Mouse (Mus musculus) ovary, postnatal 36 days (tissue): ENCODE data around the gene Ap1m2.

Experiments
- DNase-seq: peaks from one replicate; pipeline ENCODE4 v3.0.0; 2022; ENCODE audit warnings: low spot score, mixed read lengths

The Ap1m2 gene

DNA sequence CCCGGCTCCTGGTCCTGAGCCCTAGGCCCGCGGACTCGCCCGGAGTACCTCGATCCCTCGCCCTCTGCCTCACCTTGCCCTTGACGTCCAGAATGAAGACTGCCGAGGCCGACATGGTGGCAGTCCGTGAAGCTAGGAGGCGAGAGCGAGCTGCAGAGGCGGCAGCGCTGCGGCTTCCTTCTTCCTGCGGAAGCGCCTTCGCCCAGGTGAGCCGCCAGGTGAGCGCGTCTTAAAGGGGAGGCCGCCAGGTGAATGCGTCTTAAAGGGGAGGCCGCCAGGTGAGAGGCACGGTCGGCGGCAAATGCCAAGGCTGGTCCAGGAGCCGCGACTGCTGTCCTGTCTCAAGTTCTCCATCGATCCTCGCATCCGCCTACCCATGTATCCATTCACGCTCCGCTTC, at the start of gene Ap1m2:
Gene Ap1m2, minus strand, starts transcription at position 204 of the 400 bp plus-strand sequence.
- DNase-seq, result peak; percentile 30

GRCm38 (mm10) chr9:21356981-21357718, 45.0 kb upstream of the Ap1m2 start:
- no peak for DNase-seq

DNA sequence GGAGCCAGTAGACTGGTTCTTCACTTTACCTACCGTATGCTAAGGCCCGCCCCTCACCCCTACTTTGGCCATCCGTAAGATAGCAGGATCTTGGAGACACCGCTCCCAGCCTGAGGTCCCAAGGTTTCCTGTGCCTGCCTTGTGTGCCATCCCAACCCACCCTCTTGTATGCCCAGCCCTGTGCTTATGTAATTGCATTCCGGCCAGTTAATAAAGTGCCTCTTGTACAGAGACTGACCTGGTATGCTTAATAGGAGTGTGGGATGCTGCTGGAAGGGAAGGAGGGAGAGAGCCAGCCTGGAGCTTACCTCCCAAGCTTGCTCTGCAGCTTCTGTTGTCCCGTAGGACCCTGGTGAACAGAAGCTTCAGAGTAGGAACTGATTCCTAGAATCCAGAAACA, 42.7 kb upstream of the Ap1m2 start:
- DNase-seq, result no peak

- no peak for DNase-seq
Observed at GRCm38 (mm10) chr9:21353373-21353686, 41.2 kb upstream of the Ap1m2 start.

DNA sequence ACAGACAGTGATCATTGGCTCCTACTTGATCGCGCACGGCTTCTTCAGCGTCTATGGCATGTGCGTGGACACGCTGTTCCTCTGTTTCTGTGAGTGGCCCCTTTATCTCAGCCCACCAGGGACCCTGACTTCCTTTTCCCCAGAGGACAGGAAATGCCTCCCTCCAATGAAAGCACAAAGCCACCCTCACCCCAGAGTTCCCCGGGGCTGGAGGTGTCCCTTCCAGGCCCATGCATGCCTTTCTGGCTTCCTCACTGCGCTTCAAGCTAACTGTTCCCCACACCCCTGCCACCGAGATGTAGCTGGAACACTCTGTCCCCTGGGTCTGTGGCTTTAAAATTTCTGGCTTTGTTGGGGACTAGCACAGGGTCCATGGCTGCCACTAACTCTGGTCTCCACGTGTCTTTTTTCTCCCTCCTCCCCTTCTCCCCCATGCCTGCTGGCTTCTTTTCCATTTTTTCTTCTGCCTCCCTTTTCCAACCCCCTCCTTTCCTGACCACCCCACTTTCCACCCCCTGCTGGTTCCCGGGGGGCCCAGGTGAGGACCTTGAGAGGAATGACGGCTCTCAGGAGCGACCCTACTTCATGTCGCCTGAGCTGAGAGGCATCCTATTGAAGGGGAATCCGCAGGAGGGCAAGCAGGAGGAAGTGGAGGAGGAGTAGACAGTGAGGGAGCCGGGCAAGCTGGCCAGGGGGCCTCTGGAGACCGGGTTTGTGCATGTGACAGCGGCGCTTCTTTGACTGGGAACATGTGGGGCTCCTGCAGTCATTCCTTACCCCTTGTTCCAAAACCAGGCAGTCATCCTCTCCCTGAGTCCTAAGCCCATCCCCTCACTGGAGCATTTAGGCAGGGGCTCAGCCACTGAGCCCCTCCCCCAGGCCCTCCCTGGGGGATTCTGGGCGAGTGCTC, 40.6 kb upstream of the Ap1m2 start:
- no peak for DNase-seq

DNA sequence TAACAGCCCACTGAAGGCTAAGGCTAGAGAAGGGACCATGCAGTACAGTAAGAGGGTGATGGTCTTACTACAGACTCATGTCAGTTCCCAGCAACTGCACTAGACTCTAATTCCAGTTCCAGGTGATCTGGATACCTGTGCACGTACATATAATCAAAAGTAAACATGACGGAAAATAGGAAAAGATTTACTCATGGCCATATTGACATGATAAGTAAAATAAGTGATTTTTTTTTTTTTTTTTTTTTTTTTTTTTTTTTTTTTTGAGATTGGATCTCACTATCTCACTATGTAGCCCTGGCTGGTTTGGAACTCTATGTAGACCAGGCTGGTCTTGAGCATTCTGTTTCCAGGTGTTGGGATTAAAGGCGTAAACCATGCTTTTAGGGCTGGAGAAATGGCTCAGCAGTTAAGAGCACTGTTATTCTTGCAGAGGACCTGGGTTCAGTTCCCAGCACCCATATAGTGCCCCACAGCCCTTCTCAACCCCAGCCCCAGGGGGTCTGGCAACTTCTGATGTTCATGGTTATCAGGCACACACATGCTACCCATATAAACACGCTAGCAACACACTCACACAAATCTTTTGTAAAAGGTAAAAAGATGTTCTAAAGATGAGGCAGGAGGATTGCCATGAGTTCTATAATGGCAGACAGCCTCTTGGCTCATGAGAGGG, 39.7 kb upstream of the Ap1m2 start:
- DNase-seq, result no peak

DNA sequence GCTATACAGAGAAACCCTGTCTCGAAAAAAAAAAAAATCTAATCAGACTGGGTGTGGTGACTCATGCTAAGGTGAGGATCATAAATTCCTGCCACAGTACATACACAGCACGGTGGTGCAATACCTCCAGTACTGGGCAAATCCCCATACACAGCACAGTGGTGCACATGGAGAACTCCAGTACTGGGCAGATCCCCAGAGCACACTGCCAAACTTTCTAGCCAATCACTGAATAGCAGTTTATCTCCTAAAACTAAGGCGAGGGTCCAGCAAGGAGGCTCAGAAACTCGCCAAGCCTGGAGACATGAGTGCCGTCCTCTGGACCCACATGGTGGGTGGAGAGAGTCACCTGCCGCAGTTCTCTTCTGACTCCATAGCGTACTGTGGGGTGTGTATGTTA, 39.0 kb upstream of the Ap1m2 start:
- DNase-seq, result no peak

DNA sequence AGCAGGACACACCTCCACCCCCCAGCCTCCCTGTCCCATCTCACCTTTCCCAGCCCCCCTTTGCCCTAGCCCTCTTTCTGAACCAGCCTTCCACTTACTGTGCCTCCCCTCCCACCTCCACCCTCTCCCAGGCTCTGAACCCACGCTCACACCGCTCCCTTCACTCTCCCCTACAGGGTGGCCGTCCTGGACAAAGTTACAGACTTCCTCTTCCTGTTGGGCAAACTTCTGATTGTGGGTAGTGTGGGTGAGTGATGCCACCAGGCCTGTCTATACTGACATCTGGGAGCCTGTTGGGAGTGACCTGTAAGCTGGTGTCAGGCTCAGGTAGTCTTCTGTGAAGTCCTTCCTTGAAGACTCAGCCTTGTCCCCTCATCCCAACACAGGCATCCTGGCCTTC, 36.0 kb upstream of the Ap1m2 start:
- DNase-seq, result no peak

GRCm38 (mm10) chr9:21346627-21347365, 34.7 kb upstream of the Ap1m2 start:
- DNase-seq, result peak; percentile 44

- DNase-seq, result no peak
Observed at GRCm38 (mm10) chr9:21340411-21340810, 28.3 kb upstream of the Ap1m2 start.

GRCm38 (mm10) chr9:21337652-21338051, 25.5 kb upstream of the Ap1m2 start:
- peak; percentile 37 for DNase-seq

DNA sequence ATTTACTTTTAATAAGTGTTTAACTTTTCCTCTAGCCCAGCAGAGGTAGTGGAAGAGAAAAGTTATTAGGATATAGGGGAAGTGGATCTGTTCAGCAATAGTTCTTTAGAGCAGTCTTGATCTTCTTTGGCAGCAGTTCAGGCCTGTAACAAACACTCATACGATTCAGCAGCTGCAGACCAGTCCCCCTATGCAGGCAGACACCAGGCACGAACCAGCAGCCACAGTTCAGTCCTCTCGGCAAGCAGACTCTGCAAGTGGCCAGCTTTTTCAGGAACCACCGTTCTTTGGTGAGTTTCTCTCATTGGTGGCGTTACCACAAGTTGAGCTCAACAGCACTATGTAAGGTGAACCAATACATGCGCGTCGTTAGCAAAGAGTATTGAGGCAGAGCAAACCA, 24.4 kb upstream of the Ap1m2 start:
- DNase-seq, result no peak

DNA sequence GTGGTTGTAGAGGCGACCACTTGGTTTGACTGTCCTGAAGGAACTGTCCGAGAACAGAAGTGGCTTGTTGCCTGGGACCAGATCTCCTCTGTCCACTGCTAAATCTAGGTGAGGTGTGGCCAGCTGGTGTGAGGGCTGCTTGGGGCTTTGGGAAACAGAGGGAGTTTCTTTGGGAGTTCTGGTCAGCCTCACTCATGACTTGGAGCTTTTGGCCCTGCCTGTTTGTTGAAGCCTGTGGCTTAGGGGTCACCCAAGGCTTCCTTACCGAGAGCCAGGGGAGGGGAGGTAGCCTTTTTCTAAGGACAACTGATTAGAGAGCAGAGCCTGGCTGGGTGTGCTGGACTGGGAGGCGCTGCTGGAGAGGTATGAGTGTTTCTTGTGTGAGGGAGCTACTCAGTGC, 23.3 kb upstream of the Ap1m2 start:
- DNase-seq, result no peak

GRCm38 (mm10) chr9:21334747-21335146, 22.6 kb upstream of the Ap1m2 start:
- DNase-seq, result no peak

DNA sequence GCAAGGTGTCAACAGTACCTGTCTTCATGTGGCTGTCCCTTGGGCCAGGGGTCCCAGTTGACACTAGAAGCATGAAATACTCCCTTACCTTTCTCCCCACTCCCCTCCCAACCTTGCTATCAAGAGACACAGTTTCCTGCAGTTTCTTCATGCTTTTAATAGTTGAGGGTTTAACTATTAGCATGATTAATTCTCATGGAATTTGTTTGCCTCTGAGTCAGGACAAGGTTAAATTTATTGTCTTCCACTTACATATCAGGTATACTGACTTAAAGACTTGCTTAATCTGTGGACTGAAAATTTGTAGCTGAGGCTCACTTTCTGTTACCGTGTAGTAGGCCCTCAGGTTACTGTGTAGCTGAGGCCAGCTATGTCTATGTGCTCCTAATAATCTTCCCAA, 21.4 kb upstream of the Ap1m2 start:
- no peak for DNase-seq

GRCm38 (mm10) chr9:21332161-21333061, 20.3 kb upstream of the Ap1m2 start:
- no peak for DNase-seq

- DNase-seq, result no peak
Observed at GRCm38 (mm10) chr9:21331365-21332140, 19.4 kb upstream of the Ap1m2 start.

- peak; percentile 5 for DNase-seq
Observed at GRCm38 (mm10) chr9:21329699-21330289, 17.7 kb upstream of the Ap1m2 start.

- DNase-seq, result peak; percentile 64
Observed at GRCm38 (mm10) chr9:21329041-21329440, 16.9 kb upstream of the Ap1m2 start.

DNA sequence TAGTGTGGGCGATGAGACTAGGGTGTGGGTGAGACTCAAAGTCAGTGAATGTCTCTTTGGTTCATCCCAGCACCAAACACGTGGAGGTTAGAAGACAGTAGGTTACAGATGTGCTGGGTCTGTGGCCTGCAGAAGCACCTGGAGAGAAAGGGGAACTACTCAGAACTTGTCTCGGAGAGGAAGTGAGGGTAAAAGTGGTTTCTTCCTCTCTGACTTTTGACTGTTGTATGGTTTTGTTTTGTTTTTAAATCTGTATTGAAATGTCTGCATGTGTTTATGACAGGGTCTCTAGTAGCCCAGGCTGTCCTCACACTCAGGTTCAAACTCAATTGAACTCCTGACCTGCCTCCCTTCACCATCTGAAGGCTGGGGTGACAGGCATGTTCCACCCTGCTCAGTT, 15.9 kb upstream of the Ap1m2 start:
- DNase-seq, result no peak
